Mouse (Mus musculus) left cerebral cortex, adult 18-20 months (tissue): ENCODE measurements around the gene H2afj. TPM values are rescaled to one million over a fixed set of nuclear protein-coding genes. Genes with fewer than 3 reads are reported as not detected.

ENCODE experiments used
- DNase-seq, 2 experiments: peaks; one replicate each; pipeline ENCODE4 v3.0.0; 2021 to 2022; ENCODE audit warnings: low spot score in 2 of 2, mixed read lengths in 1 of 2
- microRNA-seq, 2 experiments: library from miRNA; unstranded; fragments of <30 nt; microRNA quantifications; one replicate each; pipeline ENCODE4 v1.2.0; 2021
- total RNA-seq, 2 experiments: library from RNA; stranded (reverse); gene quantifications; 2 replicates each; pipeline ENCODE4 v1.2.3; 2021

H2afj gene
- total RNA-seq, 2 experiments from 2014 or later: 50.9 to 57.0 TPM

DNA sequence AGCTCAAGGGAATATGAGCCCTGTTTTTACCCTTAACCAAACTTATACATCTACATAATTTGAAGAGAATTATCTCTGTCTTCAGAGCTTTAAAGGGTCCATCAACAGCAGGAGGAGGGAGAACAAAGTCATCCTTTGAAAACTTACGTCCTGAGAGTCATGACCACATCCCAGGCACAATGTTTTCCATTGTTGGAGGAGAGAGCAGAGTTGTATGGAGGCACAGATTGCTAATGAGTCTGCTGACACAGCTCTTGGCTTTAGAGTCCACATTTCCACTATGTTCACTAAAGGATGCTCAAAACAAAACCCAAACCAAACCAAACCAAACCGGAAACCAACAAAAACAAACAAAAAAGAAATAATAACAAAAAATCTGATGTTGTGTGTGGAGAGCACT lies 36.9 kb downstream of the H2afj start:
- DNase-seq: no peak

DNA sequence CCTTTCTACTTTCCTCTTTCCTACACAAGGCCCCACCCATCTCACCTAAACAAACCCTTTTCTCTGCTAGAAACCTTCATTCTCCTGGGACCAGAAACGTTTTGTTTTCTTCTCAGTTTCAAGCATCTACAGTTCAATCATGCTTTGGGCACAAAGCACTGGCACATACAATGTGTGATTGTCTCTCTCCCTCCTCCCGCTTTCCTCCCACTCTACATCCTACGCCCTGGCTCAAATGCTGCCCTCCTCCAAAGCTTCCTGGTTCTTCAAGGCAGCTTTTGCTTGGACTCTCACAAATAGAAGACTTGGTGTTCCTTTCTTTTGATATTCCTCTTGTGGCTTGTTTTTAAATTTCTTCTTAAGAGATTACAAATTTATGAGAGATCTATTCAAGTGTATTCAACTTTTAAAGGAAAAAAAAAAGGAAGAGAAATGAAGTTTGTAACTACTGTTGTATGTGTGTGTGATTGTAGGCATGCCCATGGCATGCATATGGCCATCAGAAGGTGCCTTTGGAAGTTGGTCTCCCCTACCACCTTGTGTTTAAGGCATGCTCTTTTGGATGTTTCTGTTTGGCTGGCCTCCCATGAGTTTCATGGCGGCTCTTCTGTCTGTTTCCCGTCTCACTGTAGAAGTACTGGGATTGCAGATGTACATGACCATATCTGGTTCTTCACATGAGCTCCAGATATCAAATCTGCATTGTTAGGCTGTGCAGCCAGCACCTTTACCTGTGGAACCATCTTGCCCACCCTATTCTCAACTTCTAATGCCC lies 37.8 kb downstream of the H2afj start:
- DNase-seq: no peak

- DNase-seq: no peak
Observed at GRCm38 (mm10) chr6:136847267-136847666, 39.2 kb downstream of the H2afj start.

DNA sequence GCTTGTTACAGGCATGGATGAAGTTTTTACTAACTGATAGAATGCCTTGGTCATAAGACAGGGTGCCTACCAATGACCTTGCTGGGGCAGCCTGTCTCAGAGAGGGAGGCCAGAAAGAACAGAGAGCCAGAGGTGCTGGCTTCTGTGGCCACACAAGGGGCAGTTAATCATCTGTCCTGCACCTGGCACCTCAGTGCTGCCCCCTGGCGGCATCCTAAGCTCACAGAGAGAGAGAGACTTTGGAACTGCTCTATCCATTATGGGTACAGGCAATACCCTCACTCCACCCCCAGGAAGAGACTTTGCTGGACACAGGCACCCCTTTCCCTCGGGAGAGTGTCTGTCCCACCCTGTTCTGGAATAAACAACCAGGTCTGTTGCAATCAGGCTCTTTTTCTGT lies 39.7 kb downstream of the H2afj start:
- DNase-seq: peak; percentile 42 to 55

- no peak for DNase-seq
Observed at GRCm38 (mm10) chr6:136848399-136848798, 40.4 kb downstream of the H2afj start.

DNA sequence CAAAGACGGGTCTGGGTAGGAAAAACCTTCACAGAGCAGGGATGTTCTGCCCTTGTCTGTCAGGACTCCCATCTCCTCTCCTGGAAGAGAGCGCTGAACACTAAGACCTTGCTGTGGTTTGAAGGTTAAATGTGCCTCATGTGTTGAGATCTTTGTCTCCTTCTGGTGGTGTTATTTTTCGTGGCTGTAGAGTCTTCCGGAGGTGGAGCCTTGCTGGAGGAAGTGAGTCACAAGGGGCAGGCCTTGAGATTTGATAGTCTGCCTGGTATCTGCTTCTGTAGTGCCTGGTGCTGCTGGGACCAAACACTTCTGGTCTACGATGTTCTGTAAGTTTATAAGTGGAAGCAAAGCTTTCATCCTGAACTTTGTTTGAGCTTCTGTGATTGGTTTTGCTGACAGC lies 40.9 kb downstream of the H2afj start:
- DNase-seq: no peak

- no peak for DNase-seq
Observed at GRCm38 (mm10) chr6:136850267-136850666, 42.2 kb downstream of the H2afj start.

GRCm38 (mm10) chr6:136852348-136852747 lies 44.3 kb downstream of the H2afj start:
- no peak for DNase-seq

DNA sequence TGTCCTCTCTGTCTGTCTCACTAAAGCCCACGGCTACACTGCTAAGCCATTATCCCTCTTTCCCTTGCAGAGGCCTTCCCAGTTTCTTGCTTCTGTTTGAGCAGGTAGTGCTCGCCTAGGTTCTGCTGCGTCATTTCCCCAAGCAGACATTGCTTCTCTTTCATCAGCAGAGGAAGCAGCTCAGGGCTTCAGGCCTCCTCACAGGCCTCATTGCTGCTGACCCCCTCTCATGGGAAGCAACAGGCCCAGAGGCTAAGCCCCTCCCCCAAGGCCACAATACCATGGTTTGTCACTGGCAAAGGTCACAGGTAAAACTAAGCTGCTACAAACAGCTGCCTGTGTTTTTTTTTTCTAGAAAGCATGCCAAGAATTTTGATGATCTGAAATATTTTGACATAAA lies 44.7 kb downstream of the H2afj start:
- DNase-seq: no peak

- no peak for DNase-seq
Observed at GRCm38 (mm10) chr6:136854361-136854781, 46.3 kb downstream of the H2afj start.

- DNase-seq: no peak
Observed at GRCm38 (mm10) chr6:136855183-136855582, 47.1 kb downstream of the H2afj start.

DNA sequence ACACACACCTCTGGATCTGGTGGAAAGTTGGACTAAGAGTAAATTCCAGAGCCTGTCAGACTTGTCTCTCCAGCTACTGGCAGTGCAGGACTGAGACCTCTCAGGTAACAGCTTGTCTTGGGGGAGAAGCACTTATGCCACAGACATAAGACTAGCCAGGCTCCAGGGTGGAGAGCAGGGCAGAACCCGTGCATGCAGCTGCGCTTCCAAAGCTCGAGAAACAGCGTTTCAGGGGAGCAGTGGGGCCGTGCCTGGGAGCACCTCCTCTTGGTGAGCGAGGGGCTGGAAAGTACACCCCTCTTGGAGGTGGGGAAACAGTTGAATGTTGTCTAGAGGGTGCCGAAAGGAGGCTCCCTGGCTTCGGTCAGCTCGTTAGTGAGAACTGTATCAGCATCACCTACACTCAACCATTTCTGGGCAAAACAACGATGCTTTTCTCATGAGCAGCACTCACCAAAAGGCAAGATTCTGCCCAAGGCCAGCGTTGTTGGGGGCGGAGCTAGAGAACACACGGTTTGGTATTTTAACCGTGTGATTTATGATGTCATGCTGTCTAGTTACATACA lies 48.1 kb downstream of the H2afj start:
- DNase-seq: no peak

DNA sequence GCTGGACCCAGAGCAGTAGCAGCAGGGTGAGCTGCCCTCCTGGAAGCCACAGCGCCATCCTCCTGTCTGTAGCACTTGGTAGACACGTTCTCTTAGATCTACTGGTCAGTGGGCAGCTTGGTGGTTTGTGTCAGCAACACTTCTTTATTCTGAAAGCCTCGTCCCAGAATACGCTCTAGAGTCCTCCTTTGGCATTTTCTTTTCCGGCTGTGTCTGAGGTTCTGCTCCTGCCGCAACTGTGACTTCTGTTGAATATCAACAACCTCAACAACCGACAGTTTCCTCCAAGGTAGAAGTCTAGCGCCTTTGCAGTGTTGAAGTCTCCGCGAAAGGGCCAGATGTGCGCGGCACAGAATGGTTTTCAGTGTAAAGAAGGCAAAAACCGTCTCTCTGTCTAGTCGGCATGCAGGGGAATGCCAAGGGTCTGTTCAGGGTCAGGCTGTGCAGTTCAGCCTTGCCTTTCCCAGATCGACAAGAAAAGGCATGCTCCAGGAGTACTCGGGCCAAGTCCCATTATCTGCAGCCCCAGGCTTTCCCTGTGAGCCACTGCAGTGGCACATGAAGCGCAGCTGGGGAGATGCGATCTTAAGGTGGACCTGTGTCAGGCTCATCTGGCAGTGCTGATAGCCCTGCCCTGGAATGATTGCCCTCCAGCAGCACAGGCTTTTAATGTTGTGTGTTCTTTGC lies 49.3 kb downstream of the H2afj start, which contains the start of gene Art4:
Gene Art4, minus strand, starts transcription at position 548 of the 687 bp plus-strand sequence.
- no peak for DNase-seq

GRCm38 (mm10) chr6:136857873-136858260 lies 49.8 kb downstream of the H2afj start:
- DNase-seq: no peak

DNA sequence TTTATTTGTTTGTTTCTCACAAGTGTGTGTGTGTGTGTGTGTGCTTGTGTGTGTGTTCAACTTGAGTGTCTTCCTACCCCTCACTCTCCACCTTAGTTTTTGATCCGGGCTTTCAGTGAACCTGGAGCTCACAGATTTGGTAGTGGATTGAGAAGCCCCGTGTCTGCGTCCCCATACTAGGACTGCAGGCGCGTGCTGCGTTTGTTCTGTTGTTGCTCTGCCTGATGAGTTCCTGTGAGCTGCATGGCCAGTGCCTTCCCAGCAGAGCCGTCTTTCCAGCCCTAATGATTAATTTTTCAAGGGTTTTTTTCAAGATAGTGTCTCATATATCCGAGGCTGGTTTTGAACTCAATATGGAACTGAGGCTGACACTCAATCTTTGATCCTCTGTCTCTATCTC lies 50.4 kb downstream of the H2afj start:
- DNase-seq: no peak

Small RNAs within 50 kb of the gene (microRNA-seq; reads per million reads assigned to microRNA genes)
- 0 reads per million in 2 experiments for gene Gm44364

Other genes with a start within 250 kb of the H2afj start
- gene Plbd1, start 146.3 kb upstream of the H2afj start, total RNA-seq: under 1 TPM; 0.16 to 0.65 TPM
- under 1 TPM; 0.26 to 0.47 TPM for gene Gucy2c, start 26.5 kb upstream of the H2afj start, total RNA-seq
- gene Hist4h4, start 3.8 kb upstream of the H2afj start, total RNA-seq: 10 to 100 TPM; 11.3 to 13.2 TPM
- 1 to 10 TPM; 2.3 to 2.8 TPM for gene BC049715, start 19.4 kb downstream of the H2afj start, total RNA-seq
- 100 to 1,000 TPM; 109 to 111 TPM for gene Wbp11, start 20.0 kb downstream of the H2afj start, total RNA-seq
- 1 to 10 TPM; 4.9 to 5.3 TPM for gene Smco3, start 27.2 kb downstream of the H2afj start, total RNA-seq
- gene Art4, start 49.5 kb downstream of the H2afj start, total RNA-seq: not detected
- gene Mgp, start 67.6 kb downstream of the H2afj start, total RNA-seq: 10 to 100 TPM; 43.3 to 51.2 TPM
- gene Erp27, start 113.9 kb downstream of the H2afj start, total RNA-seq: not detected
- gene Pde6h, start 115.6 kb downstream of the H2afj start, total RNA-seq: 1 to 10 TPM in 1 of 2 experiments, under 1 TPM in 1; 0.82 to 1.1 TPM
- 10 to 100 TPM; 10.9 to 13.3 TPM for gene Arhgdib, start 133.7 kb downstream of the H2afj start, total RNA-seq